23 mouse cellular contexts compared by ENCODE assay signal in genomic region chr5:108658611-108659010, GRCm38 (mm10). TPM values are rescaled to one million over a fixed set of nuclear protein-coding genes. Genes with fewer than 3 reads are reported as not detected.
A peak's percentile ranks its signal among the peaks of the same experiment; 100 is the strongest.
DNase-seq lines count a peak whose midpoint lies in the region; ATAC-seq and TF ChIP-seq lines count a peak whose summit lies in the region.
"Had no signal": no experiment of that assay in that cellular context is flagged by ENCODE, and none has a peak within 500 bp of the region (broad histone marks: within the 10 kb centered on the region; RNA-seq: fewer than 3 reads in every experiment).

No protein-coding gene starts in this region.

- peaks cover 44% of the 10 kb centered on the region for H3K36me3 ChIP-seq in embryonic facial prominence, embryonic 13.5 days
- H3K36me3 ChIP-seq in embryonic facial prominence, embryonic 10.5 days (replicated peaks) = peaks cover 48% of the 10 kb centered on the region
- H3K36me3 ChIP-seq in hindbrain, embryonic 13.5 days = peaks cover 45% of the 10 kb centered on the region
- H3K36me3 ChIP-seq in hindbrain, postnatal 0 days (ENCODE audit: insufficient read depth, low read length) = peaks cover 38% of the 10 kb centered on the region
- H3K36me3 ChIP-seq in midbrain, embryonic 13.5 days = peaks cover 44% of the 10 kb centered on the region
- H3K36me3 ChIP-seq in midbrain, embryonic 10.5 days = peaks cover 44% of the 10 kb centered on the region
- no peaks in the 10 kb centered on the region for H3K36me3 ChIP-seq in myocyte (ENCODE audit: control insufficient read depth, insufficient read depth)

- 0 out of 2 replicates have a peak, but pooled peaks cover 3% of the 10 kb centered on the region for H3K27me3 ChIP-seq in embryonic facial prominence, embryonic 13.5 days
- H3K27me3 ChIP-seq in embryonic facial prominence, embryonic 10.5 days (replicated peaks; ENCODE audit: low read depth, poor library complexity, severe bottlenecking) = peaks cover 6% of the 10 kb centered on the region; the same call in 1 of the 2 replicates
- peaks cover 6% of the 10 kb centered on the region; the same call in 1 of the 2 replicates for H3K27me3 ChIP-seq in hindbrain, embryonic 13.5 days
- H3K27me3 ChIP-seq in hindbrain, postnatal 0 days (ENCODE audit: insufficient read depth, low read length) = no peaks in the 10 kb centered on the region
- no peaks in the 10 kb centered on the region for H3K27me3 ChIP-seq in midbrain, embryonic 13.5 days
- H3K27me3 ChIP-seq in midbrain, embryonic 10.5 days (ENCODE audit: low read depth, poor library complexity, severe bottlenecking) = peaks cover 3% of the 10 kb centered on the region; the same call in 1 of the 2 replicates
- no peaks in the 10 kb centered on the region for H3K27me3 ChIP-seq in myocyte (ENCODE audit: control insufficient read depth, insufficient read depth, insufficient read length)
- H3K27me3 ChIP-seq: megakaryocyte, embryonic 14.5 days had no signal

- TF ChIP-seq CTCF in hindbrain, postnatal 0 days (IDR thresholded peaks at IDR 0.05; ENCODE audit: low read depth) = no peak

- no peak for ATAC-seq in embryonic facial prominence, embryonic 13.5 days (ENCODE audit: insufficient number of reproducible peaks, insufficient read depth, low FRiP score, low TSS enrichment, low read depth)
- no peak for ATAC-seq in hindbrain, embryonic 13.5 days (ENCODE audit: low FRiP score)
- no peak for ATAC-seq in hindbrain, postnatal 0 days
- no peak for ATAC-seq in midbrain, embryonic 13.5 days
- ATAC-seq in erythroid progenitor cell, adult 5-6 weeks (replicated peaks; ENCODE audit: low FRiP score, poor library complexity, severe bottlenecking) = no peak
- ATAC-seq: forebrain, embryonic 16.5 days had no signal

- peaks cover 14% of the 10 kb centered on the region for H3K4me1 ChIP-seq in embryonic facial prominence, embryonic 13.5 days
- peaks cover 20% of the 10 kb centered on the region for H3K4me1 ChIP-seq in embryonic facial prominence, embryonic 10.5 days
- peaks cover 24% of the 10 kb centered on the region for H3K4me1 ChIP-seq in hindbrain, embryonic 13.5 days (replicated peaks)
- H3K4me1 ChIP-seq in hindbrain, postnatal 0 days (ENCODE audit: insufficient read depth, low read length) = peaks cover 9% of the 10 kb centered on the region
- H3K4me1 ChIP-seq in midbrain, embryonic 13.5 days (replicated peaks) = peaks cover 31% of the 10 kb centered on the region
- H3K4me1 ChIP-seq in midbrain, embryonic 10.5 days = peaks cover 28% of the 10 kb centered on the region

- no peak overlapping the region for H3ac ChIP-seq in myocyte (ENCODE audit: control insufficient read depth, insufficient read length)

- WGBS in embryonic facial prominence, embryonic 13.5 days = 83% methylated on average over 1 of the region's 1 CpGs
- 79% methylated on average over 1 of the region's 1 CpGs for WGBS in embryonic facial prominence, embryonic 10.5 days
- WGBS in hindbrain, embryonic 13.5 days = 71% methylated on average over 1 of the region's 1 CpGs
- 81% methylated on average over 1 of the region's 1 CpGs for WGBS in hindbrain, postnatal 0 days
- 87% methylated on average over 1 of the region's 1 CpGs for WGBS in midbrain, embryonic 13.5 days
- 87% methylated on average over 1 of the region's 1 CpGs for WGBS in midbrain, embryonic 10.5 days

- H3K27ac ChIP-seq in embryonic facial prominence, embryonic 13.5 days = no peak overlapping the region
- H3K27ac ChIP-seq in embryonic facial prominence, embryonic 10.5 days (replicated peaks) = no peak overlapping the region
- no peak overlapping the region for H3K27ac ChIP-seq in hindbrain, embryonic 13.5 days
- no peak overlapping the region for H3K27ac ChIP-seq in hindbrain, postnatal 0 days
- no peak overlapping the region for H3K27ac ChIP-seq in midbrain, embryonic 13.5 days
- no peak overlapping the region for H3K27ac ChIP-seq in midbrain, embryonic 10.5 days (replicated peaks)
- H3K27ac ChIP-seq: kidney, embryonic 15.5 days; left cerebral cortex, adult 2 months; stomach, postnatal 0 days had no signal

- DNase-seq in embryonic facial prominence, embryonic 10.5 days (ENCODE audit: low spot score) = no peak
- no peak for DNase-seq in hindbrain, postnatal 0 days (ENCODE audit: low spot score)
- no peak for DNase-seq in midbrain, embryonic 10.5 days (ENCODE audit: low spot score)
- DNase-seq: adrenal gland, postnatal 25 days; cerebellum, adult 11 months; cerebellum, postnatal 25 days; embryo, embryonic 11 days; kidney, postnatal 4 days; layer of hippocampus, adult 9-11 months; lung, postnatal 10 days had no signal

- TF ChIP-seq POLR2A in myocyte (IDR thresholded peaks at IDR 0.05; ENCODE audit: insufficient read length, low read depth) = no peak

- no peaks in the 10 kb centered on the region for H3K9me3 ChIP-seq in embryonic facial prominence, embryonic 13.5 days
- no peaks in the 10 kb centered on the region for H3K9me3 ChIP-seq in embryonic facial prominence, embryonic 10.5 days
- no peaks in the 10 kb centered on the region for H3K9me3 ChIP-seq in hindbrain, embryonic 13.5 days
- H3K9me3 ChIP-seq in hindbrain, postnatal 0 days (ENCODE audit: low read length) = no peaks in the 10 kb centered on the region
- H3K9me3 ChIP-seq in midbrain, embryonic 13.5 days = no peaks in the 10 kb centered on the region
- H3K9me3 ChIP-seq in midbrain, embryonic 10.5 days (replicated peaks) = no peaks in the 10 kb centered on the region
- H3K9me3 ChIP-seq: kidney, embryonic 15.5 days; megakaryocyte, embryonic 14.5 days had no signal

- H3K4me3 ChIP-seq in embryonic facial prominence, embryonic 13.5 days = no peak overlapping the region
- no peak overlapping the region for H3K4me3 ChIP-seq in embryonic facial prominence, embryonic 10.5 days
- H3K4me3 ChIP-seq in hindbrain, embryonic 13.5 days = no peak overlapping the region
- no peak overlapping the region for H3K4me3 ChIP-seq in hindbrain, postnatal 0 days (ENCODE audit: low read length)
- H3K4me3 ChIP-seq in midbrain, embryonic 13.5 days (replicated peaks) = no peak overlapping the region
- H3K4me3 ChIP-seq in midbrain, embryonic 10.5 days = no peak overlapping the region
- peak overlapping the region; percentile 61 for H3K4me3 ChIP-seq in myocyte
- H3K4me3 ChIP-seq: kidney, embryonic 15.5 days; left cerebral cortex, adult 2 months had no signal

- H3K4me2 ChIP-seq in embryonic facial prominence, embryonic 13.5 days = no peak overlapping the region
- no peak overlapping the region for H3K4me2 ChIP-seq in hindbrain, embryonic 13.5 days
- no peak overlapping the region for H3K4me2 ChIP-seq in hindbrain, postnatal 0 days (ENCODE audit: low read depth, low read length)
- no peak overlapping the region; the same call in none of the 2 replicates for H3K4me2 ChIP-seq in midbrain, embryonic 13.5 days (replicated peaks)
- H3K4me2 ChIP-seq in myocyte (ENCODE audit: low read depth) = no peak overlapping the region
- H3K4me2 ChIP-seq: kidney, embryonic 15.5 days had no signal

- H3K9ac ChIP-seq in embryonic facial prominence, embryonic 13.5 days = 0 out of 2 replicates have a peak overlapping the region, but pooled peaks have one; percentile 21
- H3K9ac ChIP-seq in hindbrain, embryonic 13.5 days = peak overlapping the region; percentile 19; the same call in 1 of the 2 replicates
- H3K9ac ChIP-seq in hindbrain, postnatal 0 days (replicated peaks; ENCODE audit: low read length) = no peak overlapping the region
- 0 out of 2 replicates have a peak overlapping the region, but pooled peaks have one; percentile 94 for H3K9ac ChIP-seq in midbrain, embryonic 13.5 days (replicated peaks)

- H3K79me2 ChIP-seq in myocyte (ENCODE audit: control insufficient read depth, insufficient read depth) = peaks cover 6% of the 10 kb centered on the region

RNA-seq across cellular contexts. Expression of gene Idua, which starts 1.5 kb away (rescaled TPM):
- polyA plus RNA-seq in embryonic facial prominence, embryonic 13.5 days (2015; fragmentation: Nextera tagmentation; extraction: Ambion mirVana) = 14.6 and 15.3 TPM in 2 replicates
- polyA plus RNA-seq in embryonic facial prominence, embryonic 10.5 days (2016; fragmentation: Nextera tagmentation; extraction: Ambion mirVana) = 9.3 and 9.6 TPM in 2 replicates
- 9.8 and 12.3 TPM in 2 replicates for polyA plus RNA-seq in hindbrain, embryonic 13.5 days (2015; fragmentation: Nextera tagmentation; extraction: Ambion mirVana)
- 4.9 and 11.4 TPM in 2 replicates for total RNA-seq in hindbrain, postnatal 0 days (2014; rRNA removed)
- 8.0 and 8.2 TPM in 2 replicates for polyA plus RNA-seq in hindbrain, postnatal 0 days (2015; fragmentation: Nextera tagmentation; extraction: Ambion mirVana)
- polyA plus RNA-seq in midbrain, embryonic 13.5 days (2015; fragmentation: Nextera tagmentation; extraction: Ambion mirVana) = 10.6 and 10.7 TPM in 2 replicates
- 11.5 and 13.3 TPM in 2 replicates for polyA plus RNA-seq in midbrain, embryonic 10.5 days (2016; fragmentation: Nextera tagmentation; extraction: Ambion mirVana)
- polyA plus RNA-seq in myocyte (2012; fragmentation: generic; extraction: Trizol) = 4.3 TPM
- total RNA-seq in erythroid progenitor cell, adult 5-6 weeks (2015; ENCODE audit: low replicate concordance) = 2.5 and 5.8 TPM in 2 replicates
- 2.2 TPM in 1 of 2 replicates, not detected in the other for total RNA-seq in erythroid progenitor cell, adult 5-6 weeks (2017; ENCODE audit: low replicate concordance)

RNA-seq across cellular contexts. Expression of gene Dgkq, which starts 10.9 kb away (rescaled TPM):
- polyA plus RNA-seq in embryonic facial prominence, embryonic 13.5 days (2015; fragmentation: Nextera tagmentation; extraction: Ambion mirVana) = 14.3 and 18.8 TPM in 2 replicates
- 12.5 and 14.5 TPM in 2 replicates for polyA plus RNA-seq in embryonic facial prominence, embryonic 10.5 days (2016; fragmentation: Nextera tagmentation; extraction: Ambion mirVana)
- polyA plus RNA-seq in hindbrain, embryonic 13.5 days (2015; fragmentation: Nextera tagmentation; extraction: Ambion mirVana) = 23.8 and 27.2 TPM in 2 replicates
- 48.2 and 64.4 TPM in 2 replicates for total RNA-seq in hindbrain, postnatal 0 days (2014; rRNA removed)
- 19.3 and 20.0 TPM in 2 replicates for polyA plus RNA-seq in hindbrain, postnatal 0 days (2015; fragmentation: Nextera tagmentation; extraction: Ambion mirVana)
- polyA plus RNA-seq in midbrain, embryonic 13.5 days (2015; fragmentation: Nextera tagmentation; extraction: Ambion mirVana) = 23.7 and 26.6 TPM in 2 replicates
- 12.8 and 15.1 TPM in 2 replicates for polyA plus RNA-seq in midbrain, embryonic 10.5 days (2016; fragmentation: Nextera tagmentation; extraction: Ambion mirVana)
- 4.3 TPM for polyA plus RNA-seq in myocyte (2012; fragmentation: generic; extraction: Trizol)
- 4.2 TPM in 1 of 2 replicates, not detected in the other for total RNA-seq in erythroid progenitor cell, adult 5-6 weeks (2015; ENCODE audit: low replicate concordance)
- total RNA-seq in erythroid progenitor cell, adult 5-6 weeks (2017; ENCODE audit: low replicate concordance) = 4.9 and 5.5 TPM in 2 replicates

RNA-seq across cellular contexts. Expression of gene Slc26a1, which starts 16.8 kb away (rescaled TPM):
- polyA plus RNA-seq in embryonic facial prominence, embryonic 13.5 days (2015; fragmentation: Nextera tagmentation; extraction: Ambion mirVana) = 1.1 and 1.3 TPM in 2 replicates
- polyA plus RNA-seq in embryonic facial prominence, embryonic 10.5 days (2016; fragmentation: Nextera tagmentation; extraction: Ambion mirVana) = 0.55 and 0.92 TPM in 2 replicates
- polyA plus RNA-seq in hindbrain, embryonic 13.5 days (2015; fragmentation: Nextera tagmentation; extraction: Ambion mirVana) = 2.0 and 2.7 TPM in 2 replicates
- 6.3 and 12.6 TPM in 2 replicates for total RNA-seq in hindbrain, postnatal 0 days (2014; rRNA removed)
- 3.5 and 3.6 TPM in 2 replicates for polyA plus RNA-seq in hindbrain, postnatal 0 days (2015; fragmentation: Nextera tagmentation; extraction: Ambion mirVana)
- polyA plus RNA-seq in midbrain, embryonic 13.5 days (2015; fragmentation: Nextera tagmentation; extraction: Ambion mirVana) = 1.7 and 2.6 TPM in 2 replicates
- polyA plus RNA-seq in midbrain, embryonic 10.5 days (2016; fragmentation: Nextera tagmentation; extraction: Ambion mirVana) = 0.56 and 0.93 TPM in 2 replicates
- polyA plus RNA-seq in myocyte (2012; fragmentation: generic; extraction: Trizol) = 0.13 TPM
- total RNA-seq in erythroid progenitor cell, adult 5-6 weeks (2015; ENCODE audit: low replicate concordance) = 3.6 and 4.6 TPM in 2 replicates
- total RNA-seq in erythroid progenitor cell, adult 5-6 weeks (2017; ENCODE audit: low replicate concordance) = 0.90 and 1.7 TPM in 2 replicates
- total RNA-seq: gastrocnemius, postnatal 36 days; heart, postnatal 25 days; neutrophil, adult 5-6 weeks had no signal

RNA-seq across cellular contexts. Expression of gene Tmem175, which starts 29.0 kb away (rescaled TPM):
- polyA plus RNA-seq in embryonic facial prominence, embryonic 13.5 days (2015; fragmentation: Nextera tagmentation; extraction: Ambion mirVana) = 23.7 and 25.8 TPM in 2 replicates
- polyA plus RNA-seq in embryonic facial prominence, embryonic 10.5 days (2016; fragmentation: Nextera tagmentation; extraction: Ambion mirVana) = 15.1 and 16.0 TPM in 2 replicates
- 23.9 and 26.4 TPM in 2 replicates for polyA plus RNA-seq in hindbrain, embryonic 13.5 days (2015; fragmentation: Nextera tagmentation; extraction: Ambion mirVana)
- 43.6 and 50.0 TPM in 2 replicates for total RNA-seq in hindbrain, postnatal 0 days (2014; rRNA removed)
- 38.7 and 40.6 TPM in 2 replicates for polyA plus RNA-seq in hindbrain, postnatal 0 days (2015; fragmentation: Nextera tagmentation; extraction: Ambion mirVana)
- 23.7 and 23.8 TPM in 2 replicates for polyA plus RNA-seq in midbrain, embryonic 13.5 days (2015; fragmentation: Nextera tagmentation; extraction: Ambion mirVana)
- 19.8 and 24.0 TPM in 2 replicates for polyA plus RNA-seq in midbrain, embryonic 10.5 days (2016; fragmentation: Nextera tagmentation; extraction: Ambion mirVana)
- polyA plus RNA-seq in myocyte (2012; fragmentation: generic; extraction: Trizol) = 15.1 TPM
- total RNA-seq in erythroid progenitor cell, adult 5-6 weeks (2015; ENCODE audit: low replicate concordance) = 2.9 and 8.4 TPM in 2 replicates
- 2.8 and 7.9 TPM in 2 replicates for total RNA-seq in erythroid progenitor cell, adult 5-6 weeks (2017; ENCODE audit: low replicate concordance)

RNA-seq across cellular contexts. Expression of gene Gak, which starts 29.1 kb away (rescaled TPM):
- polyA plus RNA-seq in embryonic facial prominence, embryonic 13.5 days (2015; fragmentation: Nextera tagmentation; extraction: Ambion mirVana) = 46.7 and 49.2 TPM in 2 replicates
- 63.5 and 66.3 TPM in 2 replicates for polyA plus RNA-seq in embryonic facial prominence, embryonic 10.5 days (2016; fragmentation: Nextera tagmentation; extraction: Ambion mirVana)
- 48.8 and 49.1 TPM in 2 replicates for polyA plus RNA-seq in hindbrain, embryonic 13.5 days (2015; fragmentation: Nextera tagmentation; extraction: Ambion mirVana)
- total RNA-seq in hindbrain, postnatal 0 days (2014; rRNA removed) = 75.5 and 87.8 TPM in 2 replicates
- 40.2 and 43.5 TPM in 2 replicates for polyA plus RNA-seq in hindbrain, postnatal 0 days (2015; fragmentation: Nextera tagmentation; extraction: Ambion mirVana)
- 50.3 and 51.7 TPM in 2 replicates for polyA plus RNA-seq in midbrain, embryonic 13.5 days (2015; fragmentation: Nextera tagmentation; extraction: Ambion mirVana)
- 59.8 and 64.2 TPM in 2 replicates for polyA plus RNA-seq in midbrain, embryonic 10.5 days (2016; fragmentation: Nextera tagmentation; extraction: Ambion mirVana)
- 46.1 TPM for polyA plus RNA-seq in myocyte (2012; fragmentation: generic; extraction: Trizol)
- total RNA-seq in erythroid progenitor cell, adult 5-6 weeks (2015; ENCODE audit: low replicate concordance) = 50.8 and 63.3 TPM in 2 replicates
- total RNA-seq in erythroid progenitor cell, adult 5-6 weeks (2017; ENCODE audit: low replicate concordance) = 61.4 and 69.4 TPM in 2 replicates
